Mouse (Mus musculus): ENCODE measurements around the gene Gm20388. TPM values are rescaled to one million over a fixed set of nuclear protein-coding genes. Genes with fewer than 3 reads are reported as not detected.

The Gm20388 gene
- polyA plus RNA-seq, 1 experiment from 2014 or later: 1.7 TPM

GRCm38 (mm10) chr8:122918438-122919107 is 3007.9 kb downstream of the Gm20388 start:
- WGBS: 77% methylated on average over 7 of the region's 7 CpGs
- H3K4me1 ChIP-seq (replicated peaks): peaks cover 38% of the 10 kb centered on the region
- no peaks in the 10 kb centered on the region for H3K9me3 ChIP-seq
- DNase-seq (ENCODE audit: low spot score): no peak
- no peak overlapping the region for H3K27ac ChIP-seq
- H3K27me3 ChIP-seq (ENCODE audit: insufficient read depth, poor library complexity, severe bottlenecking): no peaks in the 10 kb centered on the region
- H3K36me3 ChIP-seq: peaks cover 26% of the 10 kb centered on the region
- H3K4me3 ChIP-seq: no peak overlapping the region

DNA sequence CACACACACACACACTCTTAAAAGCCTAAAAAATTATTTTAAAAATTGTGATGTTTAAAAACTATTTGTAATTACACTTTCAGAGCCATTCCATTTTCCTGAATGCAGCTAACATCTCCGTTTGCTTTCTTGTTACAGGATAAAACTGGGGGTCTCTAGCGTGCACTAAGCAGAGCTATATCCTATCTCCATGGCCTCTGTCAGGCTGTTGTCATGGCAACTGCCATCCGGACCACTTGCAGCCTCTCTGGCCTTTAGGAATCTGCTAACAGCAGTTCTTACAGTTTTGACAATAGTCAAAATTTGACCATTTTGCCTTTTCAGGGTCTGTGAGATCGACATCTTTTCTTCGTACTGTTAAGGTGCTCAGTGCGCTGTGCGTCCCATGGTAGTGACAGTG is 3010.2 kb downstream of the Gm20388 start:
- no peaks in the 10 kb centered on the region for H3K9me3 ChIP-seq
- peaks cover 3% of the 10 kb centered on the region for H3K36me3 ChIP-seq
- H3K27ac ChIP-seq: no peak overlapping the region
- H3K27me3 ChIP-seq (ENCODE audit: insufficient read depth, poor library complexity, severe bottlenecking): no peaks in the 10 kb centered on the region
- peaks cover 46% of the 10 kb centered on the region for H3K4me1 ChIP-seq (replicated peaks)
- no peak for DNase-seq (ENCODE audit: low spot score)
- H3K4me3 ChIP-seq: no peak overlapping the region
- 84% methylated on average over 7 of the region's 7 CpGs for WGBS

- no peak overlapping the region for H3K4me3 ChIP-seq
- H3K4me1 ChIP-seq (replicated peaks): peaks cover 37% of the 10 kb centered on the region
- 89% methylated on average over 3 of the region's 3 CpGs for WGBS
- no peaks in the 10 kb centered on the region for H3K9me3 ChIP-seq
- H3K27ac ChIP-seq: no peak overlapping the region
- no peak for DNase-seq (ENCODE audit: low spot score)
- H3K36me3 ChIP-seq: peaks cover 10% of the 10 kb centered on the region
- H3K27me3 ChIP-seq (ENCODE audit: insufficient read depth, poor library complexity, severe bottlenecking): no peaks in the 10 kb centered on the region
Measured at GRCm38 (mm10) chr8:122922945-122923344, 3012.3 kb downstream of the Gm20388 start.

DNA sequence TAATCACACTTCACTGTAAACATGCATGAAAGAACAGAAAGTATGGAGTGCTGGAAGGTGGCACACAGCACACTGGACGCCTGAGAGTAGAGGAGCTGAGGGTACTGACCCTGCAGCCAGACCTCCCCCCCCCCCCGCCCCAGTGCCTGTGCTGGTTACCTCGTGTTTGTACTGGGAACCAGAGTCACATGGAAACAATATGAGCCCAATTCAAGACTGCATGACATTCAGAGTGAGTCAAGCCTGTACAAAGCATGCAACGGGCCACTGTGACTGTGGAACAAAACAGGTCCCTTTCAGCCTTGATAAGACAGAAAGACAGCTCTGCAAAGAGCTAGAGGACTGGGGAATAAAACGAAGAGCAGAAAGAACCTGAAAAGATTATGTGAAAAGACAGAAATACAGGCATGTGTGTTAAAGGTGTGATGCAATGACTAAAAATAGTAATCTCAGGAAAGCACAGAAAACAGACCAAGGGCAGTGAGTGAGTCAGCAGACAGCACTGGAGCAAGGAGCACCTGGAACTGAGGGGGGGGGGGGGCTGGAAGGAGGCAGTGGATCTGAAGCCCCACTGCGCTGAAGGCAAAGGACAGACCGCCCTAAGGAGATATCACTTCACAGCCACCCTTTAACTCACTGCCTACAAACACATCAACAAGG is 3012.9 kb downstream of the Gm20388 start:
- no peaks in the 10 kb centered on the region for H3K27me3 ChIP-seq (ENCODE audit: insufficient read depth, poor library complexity, severe bottlenecking)

DNA sequence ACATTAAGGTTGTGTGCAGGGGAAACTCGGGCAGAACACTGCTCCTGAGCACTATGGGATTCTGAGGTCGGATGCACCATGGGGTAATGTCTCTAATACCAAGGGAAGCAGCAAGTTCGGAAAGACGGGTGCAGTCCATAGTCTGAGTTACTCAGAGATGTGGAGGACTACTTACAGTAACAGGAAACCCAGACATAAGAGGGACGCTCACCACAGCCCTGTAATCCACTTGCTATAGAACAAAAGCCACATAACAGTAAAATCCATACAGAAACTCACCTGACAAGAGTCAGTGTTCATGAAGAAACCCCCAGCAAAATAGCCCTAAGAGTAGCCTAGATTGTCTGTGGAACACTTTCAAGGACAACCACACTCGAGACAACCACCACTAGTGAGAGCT is 3013.4 kb downstream of the Gm20388 start:
- Histone ChIP-seq H3K36me3 (peaks cover 12% of the 10 kb centered on the region), H3K9me3 (no peaks in the 10 kb centered on the region), H3K27ac (0 out of 2 replicates have a peak overlapping the region, but pooled peaks have one; percentile 40), H3K4me1 (replicated peaks) (peaks cover 27% of the 10 kb centered on the region), H3K27me3 (ENCODE audit: insufficient read depth, poor library complexity, severe bottlenecking) (no peaks in the 10 kb centered on the region), H3K4me3 (no peak overlapping the region)
- 79% methylated on average over 6 of the region's 6 CpGs for WGBS
- DNase-seq (ENCODE audit: low spot score): no peak

More for the DNA sequence above, 3012.9 kb downstream of the Gm20388 start:
- peak overlapping the region; percentile 40; the same call in 1 of the 2 replicates for H3K27ac ChIP-seq
- H3K36me3 ChIP-seq: peaks cover 12% of the 10 kb centered on the region
- H3K9me3 ChIP-seq: no peaks in the 10 kb centered on the region
- no peak overlapping the region for H3K4me3 ChIP-seq
- peaks cover 31% of the 10 kb centered on the region for H3K4me1 ChIP-seq (replicated peaks)
- no peak for DNase-seq (ENCODE audit: low spot score)
- WGBS: 64% methylated on average over 7 of the region's 7 CpGs

- H3K4me3 ChIP-seq: no peak overlapping the region
- H3K27me3 ChIP-seq (ENCODE audit: insufficient read depth, poor library complexity, severe bottlenecking): no peaks in the 10 kb centered on the region
- 91% methylated on average over 8 of the region's 8 CpGs for WGBS
- peaks cover 20% of the 10 kb centered on the region for H3K4me1 ChIP-seq (replicated peaks)
- DNase-seq (ENCODE audit: low spot score): no peak
- no peak overlapping the region for H3K27ac ChIP-seq
- peaks cover 12% of the 10 kb centered on the region for H3K36me3 ChIP-seq
- no peaks in the 10 kb centered on the region for H3K9me3 ChIP-seq
Measured at GRCm38 (mm10) chr8:122925939-122926722, 3015.5 kb downstream of the Gm20388 start.

GRCm38 (mm10) chr8:122926782-122927181 is 3016.1 kb downstream of the Gm20388 start:
- 80% methylated on average over 7 of the region's 7 CpGs for WGBS
- DNase-seq (ENCODE audit: low spot score): no peak

GRCm38 (mm10) chr8:122927841-122928240 is 3017.2 kb downstream of the Gm20388 start:
- peaks cover 12% of the 10 kb centered on the region for H3K36me3 ChIP-seq
- no peak overlapping the region for H3K27ac ChIP-seq
- peaks cover 22% of the 10 kb centered on the region for H3K4me1 ChIP-seq (replicated peaks)
- H3K9me3 ChIP-seq: no peaks in the 10 kb centered on the region
- H3K27me3 ChIP-seq (ENCODE audit: insufficient read depth, poor library complexity, severe bottlenecking): no peaks in the 10 kb centered on the region
- H3K4me3 ChIP-seq: no peak overlapping the region
- 92% methylated on average over 3 of the region's 3 CpGs for WGBS
- no peak for DNase-seq (ENCODE audit: low spot score)

More at GRCm38 (mm10) chr8:122926782-122927181, 3016.1 kb downstream of the Gm20388 start:
- H3K27me3 ChIP-seq (ENCODE audit: insufficient read depth, poor library complexity, severe bottlenecking): no peaks in the 10 kb centered on the region
- H3K27ac ChIP-seq: no peak overlapping the region
- peaks cover 14% of the 10 kb centered on the region for H3K4me1 ChIP-seq (replicated peaks)
- no peak overlapping the region for H3K4me3 ChIP-seq
- H3K36me3 ChIP-seq: peaks cover 12% of the 10 kb centered on the region
- no peaks in the 10 kb centered on the region for H3K9me3 ChIP-seq

DNA sequence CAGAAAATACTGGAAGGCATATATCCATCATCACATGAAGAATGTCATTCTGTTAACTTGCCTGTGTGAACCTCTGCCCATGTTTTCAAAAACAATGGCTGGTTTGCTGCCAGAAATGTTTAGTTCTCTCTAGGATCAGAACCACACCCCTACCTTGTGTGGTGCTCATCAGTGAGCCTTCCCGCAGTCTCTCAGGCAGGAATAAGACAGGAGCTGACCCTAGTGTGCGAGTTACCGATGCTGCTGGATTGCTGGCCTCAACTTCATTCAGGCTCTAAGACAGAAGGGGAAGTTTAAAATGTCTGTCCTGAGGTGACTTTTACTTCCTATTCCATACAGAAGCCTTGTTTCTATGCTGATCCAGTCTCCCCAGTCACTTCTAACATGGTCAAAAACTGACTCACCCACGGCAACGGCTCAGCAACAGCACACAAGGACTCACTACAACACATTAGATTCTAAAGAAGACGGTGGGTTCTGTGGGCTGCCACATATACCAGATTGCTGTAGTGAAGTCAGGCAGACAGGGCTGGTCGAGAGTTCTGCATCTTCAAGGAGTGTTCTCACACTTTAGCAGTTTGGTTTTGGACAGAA is 3018.1 kb downstream of the Gm20388 start:
- H3K27me3 ChIP-seq (ENCODE audit: insufficient read depth, poor library complexity, severe bottlenecking): no peaks in the 10 kb centered on the region
- no peak overlapping the region for H3K27ac ChIP-seq
- H3K4me3 ChIP-seq: no peak overlapping the region

DNA sequence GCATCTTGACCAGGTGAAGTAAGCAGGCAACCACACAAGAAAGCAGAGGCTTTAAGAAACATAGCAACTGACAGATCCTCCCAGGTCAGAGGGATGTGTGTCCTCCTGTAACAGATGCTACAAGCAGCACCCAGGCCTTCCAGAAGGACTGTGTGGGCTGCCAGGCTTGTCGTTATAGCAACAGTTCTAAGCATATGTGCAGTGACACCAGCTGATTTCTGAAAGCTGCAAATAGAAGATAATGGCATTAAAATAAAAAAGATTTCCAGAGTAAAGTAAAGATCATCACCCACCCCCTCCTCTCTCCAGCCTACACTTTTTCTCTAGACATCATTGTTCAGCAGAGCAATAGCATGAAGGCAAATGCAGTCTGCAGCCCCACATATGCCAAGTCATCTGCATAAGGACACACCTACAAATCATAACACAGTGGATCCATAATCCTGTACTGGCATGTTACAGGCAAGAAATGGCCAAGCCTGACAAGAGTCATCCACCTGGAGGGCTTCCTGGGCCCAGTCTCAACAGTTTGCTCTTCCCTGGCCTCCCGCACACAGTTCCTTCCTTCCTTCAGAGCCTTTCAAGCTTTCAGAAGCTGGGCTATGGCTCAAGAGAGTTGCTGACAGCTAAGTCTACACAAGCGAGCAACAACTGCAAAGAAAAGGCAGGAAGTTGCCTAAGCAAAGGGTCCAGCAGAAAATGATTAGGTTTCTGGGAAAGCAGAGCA is 3021.4 kb downstream of the Gm20388 start:
- no peak overlapping the region for H3K4me3 ChIP-seq
- no peak for DNase-seq (ENCODE audit: low spot score)
- peaks cover 8% of the 10 kb centered on the region for H3K36me3 ChIP-seq
- WGBS: 79% methylated on average over 3 of the region's 3 CpGs
- H3K9me3 ChIP-seq: no peaks in the 10 kb centered on the region
- no peak overlapping the region for H3K27ac ChIP-seq
- H3K4me1 ChIP-seq (replicated peaks): peaks cover 9% of the 10 kb centered on the region
- no peaks in the 10 kb centered on the region for H3K27me3 ChIP-seq (ENCODE audit: insufficient read depth, poor library complexity, severe bottlenecking)

More for the DNA sequence above, 3018.1 kb downstream of the Gm20388 start:
- WGBS: 94% methylated on average over 7 of the region's 7 CpGs
- Histone ChIP-seq H3K36me3 (peaks cover 12% of the 10 kb centered on the region), H3K9me3 (no peaks in the 10 kb centered on the region), H3K4me1 (replicated peaks) (peaks cover 15% of the 10 kb centered on the region)
- DNase-seq (ENCODE audit: low spot score): no peak

DNA sequence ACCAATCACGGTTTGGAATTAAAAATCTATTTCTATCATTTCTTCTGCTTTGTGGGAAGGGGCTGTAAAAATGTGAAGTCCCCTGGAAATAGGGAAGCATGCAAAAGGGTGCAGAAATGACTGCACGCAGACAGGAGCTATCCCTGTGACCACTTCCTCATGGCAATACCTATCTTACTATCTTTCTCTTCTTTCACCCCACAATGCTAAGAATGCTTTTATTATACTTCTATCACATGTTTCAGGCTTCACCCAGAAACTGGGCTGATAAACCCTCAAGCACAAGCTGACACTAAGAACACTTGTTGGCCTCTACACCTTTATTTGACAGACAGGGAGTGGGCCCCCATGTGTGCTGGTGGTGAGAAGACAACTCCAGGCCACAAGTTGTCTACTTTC is 3021.9 kb downstream of the Gm20388 start:
- H3K27ac ChIP-seq: no peak overlapping the region
- H3K9me3 ChIP-seq: no peaks in the 10 kb centered on the region
- 0 out of 2 replicates have a peak, but pooled peaks cover 2% of the 10 kb centered on the region for H3K36me3 ChIP-seq
- no peak overlapping the region for H3K4me3 ChIP-seq
- H3K4me1 ChIP-seq (replicated peaks): peaks cover 12% of the 10 kb centered on the region
- no peaks in the 10 kb centered on the region for H3K27me3 ChIP-seq (ENCODE audit: insufficient read depth, poor library complexity, severe bottlenecking)
- no peak for DNase-seq (ENCODE audit: low spot score)
- WGBS: 81% methylated on average over 2 of the region's 2 CpGs

DNA sequence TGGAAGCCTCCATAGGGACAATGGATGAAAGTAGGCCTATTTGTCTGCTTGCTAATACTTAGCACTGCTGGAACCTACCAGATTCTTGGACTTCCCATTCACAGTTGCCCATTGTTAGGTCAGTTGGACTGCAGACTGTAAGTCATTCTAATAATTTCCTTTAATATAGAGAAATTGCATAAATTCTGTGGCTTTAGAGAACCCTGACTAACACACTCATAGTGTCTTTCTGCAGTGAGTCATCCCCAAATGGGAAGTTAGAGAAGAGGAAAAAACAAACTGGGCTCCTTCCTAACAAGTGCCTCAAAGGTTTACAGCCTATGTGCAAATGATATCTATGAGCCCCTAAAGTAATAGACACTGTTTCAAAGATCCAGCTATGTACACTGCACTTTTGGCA is 3023.3 kb downstream of the Gm20388 start:
- H3K4me3 ChIP-seq: no peak overlapping the region
- H3K27me3 ChIP-seq (ENCODE audit: insufficient read depth, poor library complexity, severe bottlenecking): no peaks in the 10 kb centered on the region
- H3K36me3 ChIP-seq: no peaks in the 10 kb centered on the region
- no peak overlapping the region for H3K27ac ChIP-seq
- no peaks in the 10 kb centered on the region for H3K9me3 ChIP-seq
- no peak for DNase-seq (ENCODE audit: low spot score)
- H3K4me1 ChIP-seq (replicated peaks): peaks cover 26% of the 10 kb centered on the region

Data from hindbrain, embryonic 10.5 days (tissue).